Mouse (Mus musculus): Measurements from ENCODE around the gene Ino80. TPM values are rescaled to one million over a fixed set of nuclear protein-coding genes. Genes with fewer than 3 reads are reported as not detected.
"Not testable (repeated sequence)": the region's sequence is repeated elsewhere in the genome, so short reads cannot be mapped to it uniquely, and the experiment has no call there.

Ino80 gene
- total and polyA plus RNA-seq, 3 experiments = 5.1 to 9.7 (median 9.5) TPM

DNA sequence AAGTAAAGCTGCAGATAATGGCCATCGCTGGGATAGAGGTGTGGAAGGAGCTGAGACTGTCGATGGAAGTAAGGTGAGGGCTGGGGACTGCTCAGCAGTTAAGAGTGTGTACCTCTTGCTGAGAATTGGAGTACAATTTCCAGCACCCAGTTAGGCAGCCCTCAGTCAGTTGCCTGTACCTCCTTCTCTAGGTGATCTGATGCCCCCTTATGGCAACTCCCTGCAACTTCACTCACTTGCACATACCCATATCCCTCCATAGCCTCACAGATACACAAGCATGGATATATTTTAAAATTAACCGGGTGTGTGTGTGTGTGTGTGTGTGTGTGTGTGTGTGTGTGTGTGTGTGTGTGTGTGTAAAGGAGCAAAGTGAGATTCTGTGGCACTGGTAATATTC lies 34.8 kb upstream of the Ino80 start:
- H3K36me3 ChIP-seq (ENCODE audit: control insufficient read depth, insufficient read depth, low read length) = no peaks in the 10 kb centered on the region
- no peaks in the 10 kb centered on the region for H3K79me2 ChIP-seq (replicated peaks; ENCODE audit: control insufficient read depth, insufficient read depth, low read length)
- no peaks in the 10 kb centered on the region for H3K27me3 ChIP-seq (ENCODE audit: control insufficient read depth, insufficient read depth, low read length)
- no peak overlapping the region for H3K27ac ChIP-seq
- TF ChIP-seq POLR2A (IDR thresholded peaks at IDR 0.05; ENCODE audit: insufficient read depth, low read depth, low read length) (no peak), CTCF (IDR thresholded peaks at IDR 0.05) (peak; percentile 12)
- intact Hi-C loops (cut with DNase I) = no loop called here
- H3K4me3 ChIP-seq = no peak overlapping the region
- no peak for DNase-seq
- H3K9ac ChIP-seq (ENCODE audit: low read depth, low read length) = no peak overlapping the region
- WGBS = 76% methylated on average over 3 of the region's 3 CpGs
- H3K4me1 ChIP-seq (ENCODE audit: control insufficient read depth, insufficient read depth, low read length) = no peaks in the 10 kb centered on the region

DNA sequence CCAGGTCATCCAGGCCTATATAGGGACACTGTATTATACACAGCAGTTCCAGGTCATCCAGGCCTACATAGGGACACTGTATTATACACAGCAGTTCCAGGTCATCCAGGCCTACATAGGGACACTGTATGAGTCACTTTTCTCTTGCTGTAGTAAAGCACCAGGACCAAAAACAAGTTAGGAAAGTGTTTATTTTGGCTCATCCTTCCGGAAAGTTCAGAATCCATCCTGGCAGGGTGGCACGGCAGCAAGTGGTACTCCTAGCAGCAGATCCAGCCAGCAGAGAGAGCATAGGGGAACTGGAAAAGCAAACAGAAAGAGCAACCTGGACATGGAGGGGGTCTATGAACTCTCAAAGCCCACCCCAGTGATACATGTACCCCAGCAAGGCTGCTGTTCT lies 33.4 kb upstream of the Ino80 start:
- no peaks in the 10 kb centered on the region for H3K27me3 ChIP-seq (ENCODE audit: control insufficient read depth, insufficient read depth, low read length)
- no peak overlapping the region for H3K9ac ChIP-seq (ENCODE audit: low read depth, low read length)
- H3K4me1 ChIP-seq (ENCODE audit: control insufficient read depth, insufficient read depth, low read length) = no peaks in the 10 kb centered on the region
- no peak for DNase-seq
- WGBS = 67% methylated on average over 2 of the region's 2 CpGs
- H3K4me3 ChIP-seq = no peak overlapping the region
- intact Hi-C loops (cut with DNase I) = no loop called here
- no peaks in the 10 kb centered on the region for H3K36me3 ChIP-seq (ENCODE audit: control insufficient read depth, insufficient read depth, low read length)
- no peaks in the 10 kb centered on the region for H3K79me2 ChIP-seq (replicated peaks; ENCODE audit: control insufficient read depth, insufficient read depth, low read length)
- TF ChIP-seq EP300 (IDR thresholded peaks at IDR 0.05; ENCODE audit: insufficient read depth, low read depth, low read length) (no peak), CTCF (IDR thresholded peaks at IDR 0.05) (no peak), POLR2A (IDR thresholded peaks at IDR 0.05; ENCODE audit: insufficient read depth, low read depth, low read length) (no peak)
- no peak overlapping the region for H3K27ac ChIP-seq

DNA sequence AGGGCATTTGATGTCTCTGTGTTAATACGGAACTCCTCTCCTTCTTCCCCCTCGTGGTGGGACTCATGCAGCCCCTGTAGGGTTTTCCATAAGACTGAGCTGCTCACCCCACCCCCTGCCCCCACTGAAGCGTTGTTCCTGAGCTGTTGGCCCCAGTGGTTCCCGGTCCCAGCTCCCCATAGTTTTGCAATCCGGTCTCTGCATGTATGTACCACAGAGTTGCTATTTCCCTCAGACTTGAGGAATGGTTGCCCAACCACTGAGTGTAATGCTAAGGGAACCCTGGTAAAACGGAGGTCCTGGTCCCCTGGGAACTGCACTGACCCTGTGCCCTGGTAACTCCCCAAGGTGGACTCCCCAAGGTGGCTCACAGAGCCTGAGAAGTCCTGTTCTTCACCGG lies 31.0 kb upstream of the Ino80 start:
- H3K4me1 ChIP-seq (ENCODE audit: control insufficient read depth, insufficient read depth, low read length); DNase-seq; H3K79me2 ChIP-seq (replicated peaks; ENCODE audit: control insufficient read depth, insufficient read depth, low read length); H3K36me3 ChIP-seq (ENCODE audit: control insufficient read depth, insufficient read depth, low read length); H3K27me3 ChIP-seq (ENCODE audit: control insufficient read depth, insufficient read depth, low read length); H3K9ac ChIP-seq (ENCODE audit: low read depth, low read length); H3K27ac ChIP-seq; H3K4me3 ChIP-seq; intact Hi-C loops (cut with DNase I): not testable (repeated sequence)
- WGBS = 67% methylated on average over 7 of the region's 7 CpGs

DNA sequence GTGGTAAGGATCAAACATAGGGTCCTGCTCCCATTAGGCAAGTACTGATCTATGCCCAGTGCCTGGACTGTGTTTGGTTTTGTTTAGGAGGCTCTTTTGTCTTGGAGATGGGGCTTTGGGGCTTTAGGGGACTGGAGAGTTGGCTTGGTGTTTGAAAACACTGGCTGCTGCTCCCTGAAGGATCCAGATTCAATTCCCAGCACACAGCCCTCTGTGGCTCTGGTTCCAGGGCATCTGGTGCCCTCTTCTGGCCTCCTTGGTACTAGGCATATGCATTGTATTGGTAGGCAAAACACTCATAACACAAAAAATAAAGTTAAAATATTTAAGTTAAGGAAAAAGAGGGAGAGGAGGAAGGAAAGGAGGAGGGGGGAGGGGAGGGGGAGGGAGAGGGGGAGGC lies 29.6 kb upstream of the Ino80 start:
- TF ChIP-seq EP300 (IDR thresholded peaks at IDR 0.05; ENCODE audit: insufficient read depth, low read depth, low read length) = no peak
- peak; percentile 32 for TF ChIP-seq CTCF (IDR thresholded peaks at IDR 0.05)
- TF ChIP-seq POLR2A (IDR thresholded peaks at IDR 0.05; ENCODE audit: insufficient read depth, low read depth, low read length) = no peak
- H3K9ac ChIP-seq (ENCODE audit: low read depth, low read length) = no peak overlapping the region
- H3K36me3 ChIP-seq (ENCODE audit: control insufficient read depth, insufficient read depth, low read length) = no peaks in the 10 kb centered on the region
- no peak overlapping the region for H3K4me3 ChIP-seq
- no peaks in the 10 kb centered on the region for H3K79me2 ChIP-seq (replicated peaks; ENCODE audit: control insufficient read depth, insufficient read depth, low read length)
- no peak for DNase-seq
- no peak overlapping the region for H3K27ac ChIP-seq
- intact Hi-C loops (cut with DNase I) = no loop called here
- no peaks in the 10 kb centered on the region for H3K4me1 ChIP-seq (ENCODE audit: control insufficient read depth, insufficient read depth, low read length)
- no peaks in the 10 kb centered on the region for H3K27me3 ChIP-seq (ENCODE audit: control insufficient read depth, insufficient read depth, low read length)

- H3K4me1 ChIP-seq (ENCODE audit: control insufficient read depth, insufficient read depth, low read length) = no peaks in the 10 kb centered on the region
- H3K79me2 ChIP-seq (replicated peaks; ENCODE audit: control insufficient read depth, insufficient read depth, low read length) = no peaks in the 10 kb centered on the region
- no peak for TF ChIP-seq CTCF (IDR thresholded peaks at IDR 0.05)
- TF ChIP-seq EP300 (IDR thresholded peaks at IDR 0.05; ENCODE audit: insufficient read depth, low read depth, low read length) = no peak
- TF ChIP-seq POLR2A (IDR thresholded peaks at IDR 0.05; ENCODE audit: insufficient read depth, low read depth, low read length) = no peak
- 80% methylated on average over 2 of the region's 2 CpGs for WGBS
- intact Hi-C loops (cut with DNase I) = no loop called here
- H3K4me3 ChIP-seq = no peak overlapping the region
- no peak overlapping the region for H3K27ac ChIP-seq
- no peaks in the 10 kb centered on the region for H3K27me3 ChIP-seq (ENCODE audit: control insufficient read depth, insufficient read depth, low read length)
- H3K36me3 ChIP-seq (ENCODE audit: control insufficient read depth, insufficient read depth, low read length) = no peaks in the 10 kb centered on the region
- DNase-seq = no peak
- H3K9ac ChIP-seq (ENCODE audit: low read depth, low read length) = no peak overlapping the region
Observed at GRCm38 (mm10) chr2:119500965-119501652, 23.6 kb upstream of the Ino80 start.

- TF ChIP-seq EP300 (IDR thresholded peaks at IDR 0.05; ENCODE audit: insufficient read depth, low read depth, low read length) (no peak), CTCF (IDR thresholded peaks at IDR 0.05) (no peak), POLR2A (IDR thresholded peaks at IDR 0.05; ENCODE audit: insufficient read depth, low read depth, low read length) (no peak)
- no peaks in the 10 kb centered on the region for H3K79me2 ChIP-seq (replicated peaks; ENCODE audit: control insufficient read depth, insufficient read depth, low read length)
- no peaks in the 10 kb centered on the region for H3K4me1 ChIP-seq (ENCODE audit: control insufficient read depth, insufficient read depth, low read length)
- no peak overlapping the region for H3K27ac ChIP-seq
- DNase-seq = no peak
- no peaks in the 10 kb centered on the region for H3K36me3 ChIP-seq (ENCODE audit: control insufficient read depth, insufficient read depth, low read length)
- intact Hi-C loops (cut with DNase I) = no loop called here
- 79% methylated on average over 2 of the region's 2 CpGs for WGBS
- no peak overlapping the region for H3K4me3 ChIP-seq
- H3K9ac ChIP-seq (ENCODE audit: low read depth, low read length) = no peak overlapping the region
- no peaks in the 10 kb centered on the region for H3K27me3 ChIP-seq (ENCODE audit: control insufficient read depth, insufficient read depth, low read length)
Observed at GRCm38 (mm10) chr2:119498859-119499258, 21.4 kb upstream of the Ino80 start.
